Mouse (Mus musculus): ENCODE data around the gene Pip4k2c. TPM values are rescaled to one million over a fixed set of nuclear protein-coding genes. Genes with fewer than 3 reads are reported as not detected.
A peak's percentile ranks its signal among the peaks of the same experiment; 100 is the strongest.

Gene Pip4k2c
- total RNA-seq, 2 experiments from 2014 or later: 116 to 121 TPM

GRCm38 (mm10) chr10:127189651-127190381 is 21.6 kb downstream of the Pip4k2c start, which contains the start of gene Arhgef25:
Gene Arhgef25, minus strand, starts transcription at chr10:127190083.
- no peak for DNase-seq (ENCODE audit: low spot score in 2 of 2)

GRCm38 (mm10) chr10:127189116-127189650 is 22.2 kb downstream of the Pip4k2c start:
- DNase-seq (ENCODE audit: low spot score in 2 of 2): no peak

- DNase-seq (ENCODE audit: low spot score in 2 of 2): peak in 1 of 2 experiments; percentile 71
Observed at GRCm38 (mm10) chr10:127188465-127189115, 22.8 kb downstream of the Pip4k2c start.

- no peak for DNase-seq (ENCODE audit: low spot score in 2 of 2)
Observed at GRCm38 (mm10) chr10:127188079-127188453, 23.3 kb downstream of the Pip4k2c start.

GRCm38 (mm10) chr10:127187371-127188078 is 23.9 kb downstream of the Pip4k2c start:
- DNase-seq (ENCODE audit: low spot score in 2 of 2): peak; percentile 70 to 84

GRCm38 (mm10) chr10:127186451-127186850 is 24.9 kb downstream of the Pip4k2c start:
- DNase-seq (ENCODE audit: low spot score in 2 of 2): no peak

GRCm38 (mm10) chr10:127185506-127185905 is 25.9 kb downstream of the Pip4k2c start:
- DNase-seq (ENCODE audit: low spot score in 2 of 2): no peak

- no peak for DNase-seq (ENCODE audit: low spot score in 2 of 2)
Observed at GRCm38 (mm10) chr10:127185101-127185500, 26.3 kb downstream of the Pip4k2c start.

- DNase-seq (ENCODE audit: low spot score in 2 of 2): no peak
Observed at GRCm38 (mm10) chr10:127183759-127184158, 27.6 kb downstream of the Pip4k2c start.

GRCm38 (mm10) chr10:127182624-127183023 is 28.8 kb downstream of the Pip4k2c start:
- DNase-seq (ENCODE audit: low spot score in 2 of 2): no peak

- no peak for DNase-seq (ENCODE audit: low spot score in 2 of 2)
Observed at GRCm38 (mm10) chr10:127181566-127181965, 29.8 kb downstream of the Pip4k2c start.

- no peak for DNase-seq (ENCODE audit: low spot score in 2 of 2)
Observed at GRCm38 (mm10) chr10:127180695-127181047, 30.7 kb downstream of the Pip4k2c start.

GRCm38 (mm10) chr10:127179871-127180694 is 31.3 kb downstream of the Pip4k2c start, which contains the start of gene Slc26a10:
Gene Slc26a10, minus strand, starts transcription at chr10:127180645.
- DNase-seq (ENCODE audit: low spot score in 2 of 2): peak in 1 of 2 experiments; percentile 76

GRCm38 (mm10) chr10:127178286-127179027 is 32.9 kb downstream of the Pip4k2c start:
- DNase-seq (ENCODE audit: low spot score in 2 of 2): peak in 1 of 2 experiments; percentile 15

- DNase-seq (ENCODE audit: low spot score in 2 of 2): peak; percentile 82 to 87
Observed at GRCm38 (mm10) chr10:127177719-127178118, 33.7 kb downstream of the Pip4k2c start.

- no peak for DNase-seq (ENCODE audit: low spot score in 2 of 2)
Observed at GRCm38 (mm10) chr10:127177235-127177634, 34.1 kb downstream of the Pip4k2c start.

- no peak for DNase-seq (ENCODE audit: low spot score in 2 of 2)
Observed at GRCm38 (mm10) chr10:127176756-127177155, 34.6 kb downstream of the Pip4k2c start.

- peak in 1 of 2 experiments; percentile 1 for DNase-seq (ENCODE audit: low spot score in 2 of 2)
Observed at GRCm38 (mm10) chr10:127176228-127176627, 35.2 kb downstream of the Pip4k2c start.

GRCm38 (mm10) chr10:127174170-127174569 is 37.2 kb downstream of the Pip4k2c start:
- DNase-seq (ENCODE audit: low spot score in 2 of 2): no peak
